Mouse (Mus musculus) E14TG2a.4 (cell line): ENCODE measurements around the gene Rabepk.

ENCODE experiments used
- CTCF ChIP-seq: conservative IDR thresholded peaks from 2 replicates; pipeline ENCODE4 v1.5.1; 2014; ENCODE audit warnings: low read length
- NANOG ChIP-seq: IDR thresholded peaks from 2 replicates; pipeline ENCODE4 v1.6.1; 2014; ENCODE audit warnings: borderline replicate concordance, low read length, mixed read lengths
- POU5F1 ChIP-seq: IDR thresholded peaks from 2 replicates; pipeline ENCODE4 v1.6.1; 2014; ENCODE audit warnings: low read length, borderline replicate concordance

DNA sequence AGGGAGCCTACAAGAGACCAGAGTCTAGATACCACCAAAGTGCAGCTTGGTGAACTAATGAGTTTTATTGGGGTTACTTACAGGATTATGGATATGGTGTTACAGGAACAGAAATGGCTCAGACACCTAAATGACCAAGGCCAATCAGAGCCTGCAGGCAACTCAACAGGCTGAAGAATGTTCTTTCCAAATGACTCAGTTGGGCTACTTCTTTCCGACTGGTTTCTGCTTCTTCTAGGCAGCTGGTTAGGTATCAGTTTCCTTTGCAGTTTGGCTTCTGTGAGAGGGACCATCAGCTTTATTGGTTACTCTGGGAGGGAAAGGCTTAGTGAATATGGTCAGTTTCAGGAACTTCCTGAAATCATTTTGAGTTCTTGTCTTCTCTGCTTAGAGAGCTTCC, 48.0 kb upstream of the Rabepk start:
- TF ChIP-seq CTCF (no peak), NANOG (no peak), POU5F1 (no peak)
